Mouse (Mus musculus) liver, embryonic 14.5 days (tissue): ENCODE measurements around the gene Vps13d.

Experiments
- CTCF ChIP-seq: IDR thresholded peaks from 2 replicates; pipeline ENCODE4 v1.5.1; 2016; ENCODE audit warnings: antibody characterized with exemption, low read depth, control low read depth
- EP300 ChIP-seq: IDR thresholded peaks from 2 replicates; pipeline ENCODE4 v1.6.1; 2016; ENCODE audit warnings: antibody characterized with exemption, low read depth

- TF ChIP-seq CTCF (no peak), EP300 (no peak)
Measured at GRCm38 (mm10) chr4:145229524-145230163, 34.8 kb upstream of the Vps13d start.
